Mouse (Mus musculus) thymus, postnatal 4 days (tissue): ENCODE data around the gene Cdh23.
"Not testable (repeated sequence)": the region's sequence is repeated elsewhere in the genome, so short reads cannot be mapped to it uniquely, and the experiment has no call there.

ENCODE experiments used
- DNase-seq: peaks from one replicate; pipeline ENCODE4 v3.0.0; 2021

Cdh23 gene

GRCm38 (mm10) chr10:60696390-60696789 lies at the start of gene Cdh23:
Cdh23 (minus strand) TSS chr10:60696490.
- DNase-seq = no peak

DNA sequence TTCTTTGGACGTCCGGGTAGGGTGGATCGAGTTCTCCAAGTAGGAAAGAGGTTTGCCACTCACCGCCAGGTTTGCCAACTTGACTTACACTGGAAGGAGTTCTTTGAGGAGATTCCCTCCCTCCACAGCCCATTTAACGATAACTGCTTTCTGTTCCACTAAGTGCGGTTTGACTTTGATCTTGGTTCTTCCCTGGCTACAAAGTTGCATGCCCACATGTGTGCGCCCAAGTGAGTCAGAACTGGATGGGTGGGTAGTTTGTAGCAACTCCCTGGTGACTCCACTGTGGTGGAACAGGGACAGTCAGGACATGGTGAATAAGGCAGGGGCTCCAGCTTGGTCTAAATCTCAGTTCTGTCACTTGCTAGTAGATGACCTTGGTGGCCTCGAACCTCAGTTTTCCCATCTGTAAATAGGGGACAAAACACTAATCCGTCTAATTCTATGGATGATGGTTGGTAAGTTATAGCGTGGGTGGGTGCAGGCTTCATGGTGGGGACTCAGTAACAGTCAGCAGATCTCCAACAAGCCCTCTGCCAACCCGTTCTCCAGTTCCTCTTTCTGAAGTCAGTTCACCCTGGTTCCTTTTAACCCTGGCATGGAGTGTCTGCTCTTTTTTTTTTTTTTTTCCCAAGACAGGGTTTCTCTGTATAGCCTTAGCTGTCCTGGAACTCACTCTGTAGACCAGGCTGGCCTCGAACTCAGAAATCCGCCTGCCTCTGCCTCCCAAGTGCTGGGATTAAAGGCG lies 48.4 kb upstream of the Cdh23 start:
- no peak for DNase-seq

- no peak for DNase-seq
Measured at GRCm38 (mm10) chr10:60743681-60744080, 47.4 kb upstream of the Cdh23 start.

GRCm38 (mm10) chr10:60742942-60743341 lies 46.7 kb upstream of the Cdh23 start:
- DNase-seq = no peak

DNA sequence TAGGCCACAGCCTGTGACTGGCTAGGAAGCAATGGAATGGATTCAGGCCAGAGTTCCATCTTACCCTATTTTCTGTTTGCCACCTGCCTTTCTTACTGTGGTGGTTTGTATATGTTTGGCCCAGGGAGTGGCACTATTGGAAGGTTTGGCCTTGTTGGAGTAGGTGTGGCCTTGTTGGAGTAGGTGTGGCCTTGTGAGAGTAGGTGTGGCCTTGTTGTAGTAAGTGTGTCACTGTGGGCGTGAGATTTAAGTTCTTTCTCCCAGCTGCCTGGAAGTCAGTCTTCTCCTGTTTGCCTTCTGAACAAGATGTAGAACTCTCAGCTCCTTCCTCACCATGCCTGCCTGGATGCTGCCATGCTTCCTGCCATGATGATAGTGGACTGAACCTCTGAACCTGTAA lies 46.0 kb upstream of the Cdh23 start:
- DNase-seq = not testable (repeated sequence)

GRCm38 (mm10) chr10:60741435-60741834 lies 45.1 kb upstream of the Cdh23 start:
- peak; percentile 48 for DNase-seq

GRCm38 (mm10) chr10:60739619-60740363 lies 43.5 kb upstream of the Cdh23 start:
- DNase-seq = peak; percentile 36

- DNase-seq = no peak
Measured at GRCm38 (mm10) chr10:60737886-60738640, 41.8 kb upstream of the Cdh23 start.

DNA sequence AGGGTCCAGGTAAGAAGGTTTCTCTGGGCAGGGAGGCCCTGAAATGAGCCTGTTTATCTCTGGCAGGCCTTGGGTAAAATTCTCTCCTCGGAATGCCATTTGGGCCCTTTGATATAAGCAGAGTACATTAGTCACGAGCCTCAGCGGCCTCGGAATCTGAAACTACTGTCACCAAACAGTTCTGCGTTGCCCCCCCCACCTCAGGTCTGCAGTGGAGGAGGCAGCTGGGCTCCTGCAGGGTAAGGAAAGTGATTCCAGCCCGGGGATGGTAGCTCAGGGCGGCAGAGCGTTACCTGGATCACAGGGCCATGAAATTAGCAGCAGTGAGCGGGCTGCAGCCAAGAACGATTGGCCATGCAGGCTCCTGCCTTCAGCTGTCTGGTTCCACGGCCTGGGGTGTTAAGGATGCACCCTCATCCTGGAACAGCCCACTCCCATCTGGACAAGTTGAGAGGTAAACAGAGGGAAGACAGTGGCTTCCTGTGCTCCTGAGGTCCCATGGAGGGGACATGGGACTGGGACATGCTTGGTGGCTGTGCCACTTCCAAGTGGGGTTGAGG lies 41.0 kb upstream of the Cdh23 start:
- no peak for DNase-seq

DNA sequence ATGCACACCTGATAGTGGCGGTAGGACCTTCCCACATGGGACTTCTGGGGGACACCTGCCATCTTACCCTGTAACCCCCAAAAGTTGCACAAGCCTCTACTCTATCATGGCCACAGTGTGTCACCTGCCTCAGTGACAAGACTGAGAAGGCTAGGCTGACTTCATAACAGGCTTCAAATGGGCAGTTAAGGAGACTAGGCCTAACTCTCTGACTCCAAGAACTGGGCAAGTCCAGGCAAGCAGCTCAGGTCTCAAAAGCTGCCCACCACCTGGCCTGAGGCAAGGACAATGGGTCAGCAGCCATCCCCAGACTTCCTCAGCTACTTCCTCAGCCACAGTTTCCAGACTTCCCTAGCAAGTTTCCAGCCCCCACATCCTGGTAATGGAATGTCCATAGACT lies 39.4 kb upstream of the Cdh23 start:
- DNase-seq = no peak

- DNase-seq = no peak
Measured at GRCm38 (mm10) chr10:60733471-60733870, 37.2 kb upstream of the Cdh23 start.

DNA sequence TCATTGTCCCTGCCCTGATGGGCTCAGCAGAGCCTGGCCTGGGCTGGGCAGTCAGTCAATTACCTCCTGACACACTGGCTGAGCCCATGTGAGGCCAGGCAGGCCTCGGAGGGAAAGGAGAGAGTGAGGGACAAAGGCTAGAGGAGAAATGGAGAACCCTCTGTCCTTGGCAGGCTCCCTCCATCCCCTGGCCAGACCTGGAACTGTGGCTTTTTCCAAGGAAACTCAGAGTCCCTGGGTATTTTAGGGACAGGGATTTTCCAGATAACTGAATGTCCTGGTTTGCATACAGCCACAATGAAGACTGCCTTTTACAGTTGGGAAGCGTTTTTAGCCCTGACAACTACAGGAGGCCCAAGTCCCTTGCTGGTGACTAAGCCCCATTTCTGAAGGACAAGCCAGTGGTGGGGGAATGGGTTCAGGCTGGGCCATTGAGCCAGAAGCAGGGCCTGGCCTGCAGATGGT lies 36.1 kb upstream of the Cdh23 start:
- DNase-seq = no peak

DNA sequence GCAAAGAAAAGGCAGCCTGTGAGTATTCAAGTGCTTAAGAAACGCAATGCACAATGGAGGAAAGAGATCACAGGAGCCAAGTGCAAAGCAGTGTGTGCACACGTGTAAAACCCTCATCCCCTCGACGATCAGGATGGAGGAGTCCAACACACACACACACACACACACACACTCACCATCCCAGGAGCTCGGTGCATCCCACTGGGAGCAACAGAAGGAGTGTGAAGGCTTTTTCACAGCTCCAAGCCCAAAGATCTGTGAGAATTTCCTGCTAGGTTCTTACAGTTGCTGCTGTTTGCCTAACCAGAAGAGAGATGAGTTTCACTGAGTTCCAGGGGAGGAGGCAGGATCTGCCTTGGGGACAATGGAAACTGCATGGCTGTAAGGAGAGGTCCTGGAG lies 35.5 kb upstream of the Cdh23 start:
- no peak for DNase-seq

- DNase-seq = no peak
Measured at GRCm38 (mm10) chr10:60727301-60727700, 31.0 kb upstream of the Cdh23 start.

DNA sequence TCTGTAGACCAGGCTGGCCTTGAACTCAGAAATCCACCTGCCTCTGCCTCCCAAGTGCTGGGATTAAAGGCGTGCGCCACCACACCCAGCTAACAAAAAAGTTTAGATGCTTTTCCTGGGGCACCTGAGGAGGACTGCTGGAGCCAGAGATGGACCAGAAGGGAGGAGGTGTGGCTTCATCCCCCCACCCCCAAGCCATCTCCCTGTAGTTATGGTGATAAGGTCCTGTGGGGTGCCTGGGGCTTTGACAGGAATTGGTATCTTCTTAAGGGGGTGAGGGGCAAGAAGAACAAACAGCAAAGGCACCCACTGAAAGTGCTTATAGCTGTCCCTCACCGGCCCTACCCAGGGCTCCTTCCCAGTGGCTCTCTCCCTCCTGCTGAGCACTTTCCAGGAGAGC lies 30.6 kb upstream of the Cdh23 start:
- DNase-seq = no peak

DNA sequence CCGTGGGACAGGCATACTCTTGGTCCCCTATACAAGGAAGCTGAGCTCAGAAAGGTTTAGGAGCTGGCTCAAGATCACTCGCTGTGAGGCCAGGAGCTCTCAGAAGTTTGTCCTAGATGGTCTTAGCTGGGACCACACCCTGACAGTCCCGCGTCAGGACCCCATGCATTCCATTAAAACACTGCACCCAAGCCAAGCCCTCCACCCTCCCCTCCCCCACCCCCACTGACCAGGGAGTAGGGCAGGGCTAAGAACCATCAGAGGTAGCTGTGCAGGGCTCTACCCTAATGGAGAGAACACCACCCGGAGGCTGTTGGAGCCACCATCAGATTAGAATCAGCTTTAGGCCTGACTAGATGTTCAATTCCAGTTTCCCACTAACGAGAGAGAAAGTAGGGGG lies 28.2 kb upstream of the Cdh23 start:
- no peak for DNase-seq

GRCm38 (mm10) chr10:60723345-60723744 lies 27.1 kb upstream of the Cdh23 start:
- DNase-seq = peak; percentile 66

- DNase-seq = no peak
Measured at GRCm38 (mm10) chr10:60721640-60722039, 25.4 kb upstream of the Cdh23 start.

- no peak for DNase-seq
Measured at GRCm38 (mm10) chr10:60720461-60720860, 24.2 kb upstream of the Cdh23 start.

GRCm38 (mm10) chr10:60718491-60718890 lies 22.2 kb upstream of the Cdh23 start:
- no peak for DNase-seq

GRCm38 (mm10) chr10:60716449-60716848 lies 20.2 kb upstream of the Cdh23 start:
- no peak for DNase-seq

DNA sequence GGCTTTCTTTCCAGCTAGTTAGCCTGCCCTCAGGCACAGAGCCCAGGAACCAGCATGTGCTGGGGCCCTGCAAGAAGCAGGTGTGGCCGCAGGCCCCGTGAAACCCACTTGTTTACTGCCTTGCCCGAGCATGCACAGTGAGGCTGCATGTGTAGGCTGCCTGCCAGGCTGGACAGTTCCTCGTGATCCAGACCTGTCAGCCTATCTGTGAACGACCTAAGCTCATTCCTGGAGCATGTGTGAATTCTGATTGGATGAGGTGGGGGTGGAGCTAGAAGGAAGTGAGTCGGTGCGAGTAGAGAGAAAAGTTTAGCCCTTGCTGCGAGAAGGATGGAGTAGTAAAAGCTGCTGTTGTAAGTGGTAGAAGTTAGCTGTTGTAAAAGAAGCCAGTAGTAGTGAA lies 16.0 kb upstream of the Cdh23 start:
- DNase-seq = not testable (repeated sequence)

GRCm38 (mm10) chr10:60708837-60709236 lies 12.5 kb upstream of the Cdh23 start:
- DNase-seq = no peak
